ENCODE assay signal across 8 mouse cellular contexts in genomic region chrX:161716865-161717763, GRCm38 (mm10). TPM values are rescaled to one million over a fixed set of nuclear protein-coding genes. Genes with fewer than 3 reads are reported as not detected.
A peak's percentile ranks its signal among the peaks of the same experiment; 100 is the strongest.
DNase-seq lines count a peak whose midpoint lies in the region; ATAC-seq lines count a peak whose summit lies in the region.

Gene Rai2, plus strand, starts transcription at chrX:161717069.

- H3K9ac ChIP-seq in hindbrain, embryonic 16.5 days (ENCODE audit: low read depth, low read length), result peak within 1 kb of the TSS; percentile 78
- H3K9ac ChIP-seq in limb, embryonic 13.5 days, result peak within 1 kb of the TSS; percentile 58
- peak within 1 kb of the TSS; percentile 69 for H3K9ac ChIP-seq in midbrain, embryonic 15.5 days

- H3K9me3 ChIP-seq in hindbrain, embryonic 16.5 days (ENCODE audit: control insufficient read depth, low read length), result no peaks in the 10 kb centered on the region
- no peaks in the 10 kb centered on the region for H3K9me3 ChIP-seq in limb, embryonic 13.5 days
- no peaks in the 10 kb centered on the region for H3K9me3 ChIP-seq in midbrain, embryonic 15.5 days

- peak within 1 kb of the TSS; percentile 70 for H3K4me3 ChIP-seq in hindbrain, embryonic 16.5 days (ENCODE audit: low read length)
- H3K4me3 ChIP-seq in limb, embryonic 13.5 days, result peak within 1 kb of the TSS; percentile 54
- peak within 1 kb of the TSS; percentile 65 for H3K4me3 ChIP-seq in midbrain, embryonic 15.5 days

- peaks cover 6% of the 10 kb centered on the region for H3K4me1 ChIP-seq in hindbrain, embryonic 16.5 days (ENCODE audit: control insufficient read depth, insufficient read depth, low read depth, low read length)
- H3K4me1 ChIP-seq in limb, embryonic 13.5 days, result no peaks in the 10 kb centered on the region
- H3K4me1 ChIP-seq in midbrain, embryonic 15.5 days, result peaks cover 11% of the 10 kb centered on the region; the same call in 1 of the 2 replicates

- peaks cover 2% of the 10 kb centered on the region; the same call in 1 of the 2 replicates for H3K27me3 ChIP-seq in hindbrain, embryonic 16.5 days (replicated peaks; ENCODE audit: control insufficient read depth, insufficient read depth, low read length)
- H3K27me3 ChIP-seq in limb, embryonic 13.5 days, result peaks cover 84% of the 10 kb centered on the region
- H3K27me3 ChIP-seq in midbrain, embryonic 15.5 days (replicated peaks), result peaks cover 20% of the 10 kb centered on the region

- ATAC-seq in hindbrain, embryonic 16.5 days, result peak; percentile 82
- ATAC-seq in limb, embryonic 13.5 days (ENCODE audit: low FRiP score, low read depth), result peak; percentile 78
- ATAC-seq in midbrain, embryonic 15.5 days (replicated peaks), result peak; percentile 85

- H3K27ac ChIP-seq in hindbrain, embryonic 16.5 days (ENCODE audit: low read depth, low read length), result peak within 1 kb of the TSS; percentile 83
- no peak within 1 kb of the TSS for H3K27ac ChIP-seq in limb, embryonic 13.5 days
- H3K27ac ChIP-seq in midbrain, embryonic 15.5 days, result peak within 1 kb of the TSS; percentile 82

- DNase-seq in left cerebral cortex, adult 18-20 months (ENCODE audit: low spot score in 2 of 2), result peak in 1 of 2 experiments; percentile 35
- no peak for DNase-seq in left cerebral cortex, adult 11 months (ENCODE audit: low spot score)
- DNase-seq in cerebellum, postnatal 25 days, result peak; percentile 42 to 65
- DNase-seq in gastrocnemius, postnatal 25 days, result peak; percentile 53
- no peak for DNase-seq in spleen, postnatal 14 days (ENCODE audit: low spot score in 2 of 2)

- 13% methylated on average over 31 of the region's 79 CpGs for WGBS in hindbrain, embryonic 16.5 days
- 13% methylated on average over 35 of the region's 79 CpGs for WGBS in limb, embryonic 13.5 days
- 13% methylated on average over 59 of the region's 79 CpGs for WGBS in midbrain, embryonic 15.5 days

- peak within 1 kb of the TSS; percentile 61 for H3K4me2 ChIP-seq in hindbrain, embryonic 16.5 days (ENCODE audit: low read length)
- peak within 1 kb of the TSS; percentile 89 for H3K4me2 ChIP-seq in limb, embryonic 13.5 days (replicated peaks)
- H3K4me2 ChIP-seq in midbrain, embryonic 15.5 days, result peak within 1 kb of the TSS; percentile 63

- no peaks in the 10 kb centered on the region for H3K36me3 ChIP-seq in hindbrain, embryonic 16.5 days (ENCODE audit: control insufficient read depth, insufficient read depth, low read length)
- no peaks in the 10 kb centered on the region for H3K36me3 ChIP-seq in limb, embryonic 13.5 days
- H3K36me3 ChIP-seq in midbrain, embryonic 15.5 days (replicated peaks), result no peaks in the 10 kb centered on the region

RNA-seq across cellular contexts. Expression of gene Rai2, which starts in this region (rescaled TPM):
- total RNA-seq in left cerebral cortex, adult 18-20 months (2021), result 10 to 100 TPM; 14.2 to 16.4 TPM
- 10 to 100 TPM; 21.1 to 21.4 TPM for total RNA-seq in gastrocnemius, postnatal 25 days (2021)
- polyA plus RNA-seq in hindbrain, embryonic 16.5 days (2015; fragmentation: Nextera tagmentation; extraction: Ambion mirVana), result 16.4 and 22.6 TPM in 2 replicates
- polyA plus RNA-seq in limb, embryonic 13.5 days (2015; fragmentation: Nextera tagmentation; extraction: Ambion mirVana), result 3.8 and 4.4 TPM in 2 replicates
- 13.3 and 14.3 TPM in 2 replicates for polyA plus RNA-seq in midbrain, embryonic 15.5 days (2015; fragmentation: Nextera tagmentation; extraction: Ambion mirVana)

Comparison
In these comparisons a context has a peak if more than half of its experiments do, and no peak if none do; other contexts are left out.
1. DNase-seq: peak in cerebellum, postnatal 25 days (2 of 2) and gastrocnemius, postnatal 25 days (single experiment); none in left cerebral cortex, adult 11 months (single experiment) and spleen, postnatal 14 days (0 of 2).
2. Peak in every context shown above with its lines, with median percentiles within 50 percentile points of each other: ATAC-seq, H3K4me2 ChIP-seq, H3K4me3 ChIP-seq and H3K9ac ChIP-seq.